Mouse (Mus musculus) heart, embryonic 11.5 days (tissue): ENCODE measurements around the gene Fstl3. TPM values are rescaled to one million over a fixed set of nuclear protein-coding genes. Genes with fewer than 3 reads are reported as not detected.

Experiments used
- ATAC-seq: fragments of 200-750 bp; cut with Nextera tagmentation; replicated peaks from 2 replicates; pipeline ENCODE4 v1.8.0; 2017; ENCODE audit warnings: moderate library complexity; ENCODE audit not compliant: insufficient number of reproducible peaks, low FRiP score, low TSS enrichment
- H3K27ac ChIP-seq: fragments of 300-500 bp; sonication (generic); 2 replicates; pipeline ENCODE4 v1.5.1; 2014; ENCODE audit warnings: mild to moderate bottlenecking, low read depth, low read length
- H3K27me3 ChIP-seq: fragments of 300-500 bp; sonication (generic); 2 replicates; pipeline ENCODE4 v1.6.1; 2014; ENCODE audit warnings: mild to moderate bottlenecking, low read length, mixed read lengths; ENCODE audit not compliant: control insufficient read depth, insufficient read depth
- H3K36me3 ChIP-seq: fragments of 300-500 bp; sonication (generic); 2 replicates; pipeline ENCODE4 v1.6.1; 2014; ENCODE audit warnings: mild to moderate bottlenecking, low read length, moderate library complexity, mixed read lengths; ENCODE audit not compliant: control insufficient read depth, insufficient read depth
- H3K4me1 ChIP-seq: fragments of 300-500 bp; sonication (generic); 2 replicates; pipeline ENCODE4 v1.6.1; 2014; ENCODE audit warnings: low read length; ENCODE audit not compliant: control insufficient read depth, insufficient read depth
- H3K4me2 ChIP-seq: fragments of 300-500 bp; sonication (generic); 2 replicates; pipeline ENCODE4 v1.6.1; 2014; ENCODE audit warnings: mild to moderate bottlenecking, moderate library complexity
- H3K4me3 ChIP-seq: fragments of 300-500 bp; sonication (generic); 2 replicates; pipeline ENCODE4 v1.5.1; 2014; ENCODE audit warnings: low read depth, low read length
- H3K9ac ChIP-seq: fragments of 300-500 bp; sonication (generic); 2 replicates; pipeline ENCODE4 v1.6.1; 2014; ENCODE audit warnings: mild to moderate bottlenecking, low read depth, low read length, moderate library complexity
- H3K9me3 ChIP-seq: fragments of 300-500 bp; sonication (generic); replicated peaks from 2 replicates; pipeline ENCODE4 v1.6.1; 2016; ENCODE audit warnings: low read length; ENCODE audit not compliant: control insufficient read depth
- WGBS: fragments of 180-500 bp; shearing (Covaris S2); extraction: QIAGEN DNeasy Blood & Tissue Kit; methylation state at CpG from one replicate; pipeline ENCODE4 v1.1.7; 2014; ENCODE audit not compliant: insufficient replicate concordance; 5-methylcytosine and 5-hydroxymethylcytosine counted together
- polyA plus RNA-seq: library from polyadenylated mRNA; unstranded; fragments of >200 nt; fragmentation: Nextera tagmentation; extraction: Ambion mirVana; gene quantifications from 2 replicates; pipeline ENCODE4 v1.2.1, GENCODE M21; 2014

Gene Fstl3
- polyA plus RNA-seq, 1 experiment from 2014 or later = 11.4 TPM

DNA sequence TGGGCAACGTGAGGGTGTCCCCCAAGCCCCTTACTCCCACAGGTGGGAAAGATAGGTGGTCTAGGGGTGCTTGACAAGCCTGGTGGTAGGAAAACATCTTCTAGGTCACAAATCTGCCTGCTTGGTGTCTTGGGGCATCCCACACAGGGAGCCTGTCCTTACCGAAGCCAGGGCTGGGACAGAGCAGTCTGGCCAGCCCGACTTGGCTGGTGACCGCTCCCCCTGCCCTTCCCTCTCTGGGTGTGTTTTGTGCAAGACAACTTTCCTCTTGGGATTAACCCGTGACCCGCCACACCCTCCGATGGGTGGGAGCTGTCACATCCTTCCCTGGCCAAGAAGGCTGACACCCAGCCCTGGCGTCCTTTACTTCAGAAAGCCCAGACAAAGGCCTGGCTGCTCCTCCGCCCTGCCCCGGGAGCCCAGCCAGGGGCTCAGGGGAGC is 17.4 kb downstream of the Fstl3 start:
- Histone ChIP-seq H3K4me2 (peak overlapping the region; percentile 93), H3K27ac (peak overlapping the region; percentile 42), H3K36me3 (no peaks in the 10 kb centered on the region), H3K9ac (peak overlapping the region; percentile 94), H3K27me3 (no peaks in the 10 kb centered on the region), H3K4me3 (peak overlapping the region; percentile 87), H3K9me3 (no peaks in the 10 kb centered on the region), H3K4me1 (peaks cover 10% of the 10 kb centered on the region)
- WGBS = 7% methylated on average over 10 of the region's 10 CpGs
- 0 out of 2 replicates have a peak, but pooled peaks have one; percentile 16 for ATAC-seq

DNA sequence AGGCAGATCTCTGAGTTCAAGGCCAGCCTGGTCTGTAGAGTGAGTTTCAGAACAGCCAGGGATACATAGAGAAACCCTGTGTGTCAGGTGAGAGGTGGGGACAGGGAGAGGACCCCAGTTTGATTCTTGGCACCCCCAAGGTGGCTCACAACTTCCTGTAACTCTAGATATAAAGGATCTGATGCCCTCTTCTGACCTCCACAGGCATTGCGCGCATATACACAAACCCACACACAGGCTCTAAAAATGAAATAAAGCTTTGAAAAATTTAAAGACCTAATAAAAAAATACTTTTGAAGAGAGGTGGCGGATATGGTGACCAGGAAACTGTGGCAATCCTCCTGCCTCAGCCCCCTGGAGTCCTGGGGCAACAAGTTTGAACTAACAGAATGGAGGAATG is 18.8 kb downstream of the Fstl3 start:
- Histone ChIP-seq H3K9ac (no peak overlapping the region), H3K27ac (no peak overlapping the region), H3K27me3 (no peaks in the 10 kb centered on the region), H3K4me3 (no peak overlapping the region), H3K4me1 (peaks cover 11% of the 10 kb centered on the region), H3K4me2 (no peak overlapping the region), H3K9me3 (no peaks in the 10 kb centered on the region), H3K36me3 (no peaks in the 10 kb centered on the region)
- WGBS = 94% methylated on average over 3 of the region's 3 CpGs
- no peak for ATAC-seq

DNA sequence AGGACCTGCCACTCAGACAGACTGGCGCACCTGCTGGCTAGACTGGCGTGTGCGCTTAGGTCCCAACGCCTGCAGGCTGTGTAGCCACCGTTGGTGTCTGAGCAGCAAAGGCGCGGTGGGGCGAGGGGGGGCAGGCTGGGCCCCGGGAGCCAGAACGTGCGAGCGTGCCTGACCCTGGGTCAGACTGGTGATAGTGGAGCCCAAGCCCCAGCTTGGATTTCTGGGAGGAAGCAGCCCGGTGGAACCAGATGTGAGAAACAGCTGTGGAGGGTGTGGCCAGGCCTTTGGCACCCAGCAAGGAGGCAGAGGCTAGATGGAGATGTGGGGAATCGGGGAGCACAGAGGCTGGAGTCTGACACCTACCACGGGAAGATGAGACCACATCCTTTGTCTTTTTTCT is 20.3 kb downstream of the Fstl3 start:
- no peaks in the 10 kb centered on the region for H3K9me3 ChIP-seq
- H3K27ac ChIP-seq = no peak overlapping the region; the same call in 1 of the 2 replicates
- no peak for ATAC-seq
- H3K9ac ChIP-seq = no peak overlapping the region
- H3K4me3 ChIP-seq = no peak overlapping the region
- no peaks in the 10 kb centered on the region for H3K27me3 ChIP-seq
- WGBS = 30% methylated on average over 15 of the region's 15 CpGs
- H3K36me3 ChIP-seq = no peaks in the 10 kb centered on the region
- peaks cover 20% of the 10 kb centered on the region for H3K4me1 ChIP-seq
- H3K4me2 ChIP-seq = peak overlapping the region; percentile 20

DNA sequence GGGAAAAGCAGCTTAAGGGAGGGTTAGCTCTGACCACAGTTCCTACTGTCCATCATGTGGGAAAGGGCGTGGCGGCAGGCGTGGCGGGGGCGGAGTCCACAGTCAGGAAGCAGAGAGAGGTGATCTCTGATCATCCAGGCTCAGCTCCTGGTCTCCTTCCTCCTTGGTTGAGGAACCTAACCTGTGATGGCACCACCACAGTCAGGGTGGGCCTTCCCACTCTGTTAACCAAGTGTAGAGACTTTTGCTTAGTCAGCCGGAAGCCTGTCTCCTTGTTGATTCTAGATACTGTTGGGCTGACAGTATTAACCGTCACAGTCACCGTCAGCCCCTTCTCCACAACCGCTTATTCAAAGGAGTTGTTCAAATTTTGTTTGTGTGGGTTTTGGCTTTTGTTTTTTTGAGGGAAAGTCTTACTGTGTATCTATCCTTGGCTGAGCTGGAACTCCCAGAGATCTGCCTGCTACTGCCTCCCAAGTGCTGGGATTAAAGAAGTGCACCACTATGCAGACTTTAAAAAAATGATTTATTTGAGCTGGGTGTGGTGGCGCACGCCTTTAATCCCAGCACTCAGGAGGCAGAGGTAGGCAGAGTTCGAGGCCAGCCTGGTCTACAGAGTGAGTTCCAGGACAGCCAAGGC is 21.3 kb downstream of the Fstl3 start:
- Histone ChIP-seq H3K27ac (no peak overlapping the region), H3K4me2 (no peak overlapping the region), H3K4me1 (peaks cover 28% of the 10 kb centered on the region), H3K27me3 (no peaks in the 10 kb centered on the region), H3K36me3 (no peaks in the 10 kb centered on the region), H3K4me3 (no peak overlapping the region), H3K9me3 (no peaks in the 10 kb centered on the region), H3K9ac (no peak overlapping the region)
- no peak for ATAC-seq
- WGBS = 75% methylated on average over 12 of the region's 12 CpGs

DNA sequence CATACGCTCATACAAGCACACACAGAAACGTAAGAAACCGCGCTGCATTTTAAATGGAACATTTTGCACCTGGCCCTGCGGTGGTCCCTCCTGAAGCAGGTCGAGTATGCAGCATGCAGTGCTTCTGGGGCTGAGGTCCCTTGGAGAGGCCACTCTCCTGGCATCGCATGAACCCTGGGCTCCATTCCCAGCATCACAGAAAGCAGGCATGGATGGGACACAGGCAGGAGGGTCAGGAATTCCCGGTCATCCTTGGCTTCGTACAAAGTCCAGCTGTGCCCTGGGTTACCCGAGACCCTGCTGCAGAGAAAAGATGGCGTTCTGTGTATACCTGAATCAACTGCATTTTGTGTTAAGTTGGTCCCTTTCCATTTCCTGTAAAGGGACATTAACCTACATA is 23.4 kb downstream of the Fstl3 start:
- Histone ChIP-seq H3K9ac (no peak overlapping the region), H3K4me1 (peaks cover 39% of the 10 kb centered on the region), H3K4me3 (no peak overlapping the region), H3K9me3 (no peaks in the 10 kb centered on the region), H3K36me3 (no peaks in the 10 kb centered on the region), H3K4me2 (no peak overlapping the region), H3K27me3 (no peaks in the 10 kb centered on the region), H3K27ac (no peak overlapping the region)
- 78% methylated on average over 11 of the region's 11 CpGs for WGBS
- no peak for ATAC-seq

DNA sequence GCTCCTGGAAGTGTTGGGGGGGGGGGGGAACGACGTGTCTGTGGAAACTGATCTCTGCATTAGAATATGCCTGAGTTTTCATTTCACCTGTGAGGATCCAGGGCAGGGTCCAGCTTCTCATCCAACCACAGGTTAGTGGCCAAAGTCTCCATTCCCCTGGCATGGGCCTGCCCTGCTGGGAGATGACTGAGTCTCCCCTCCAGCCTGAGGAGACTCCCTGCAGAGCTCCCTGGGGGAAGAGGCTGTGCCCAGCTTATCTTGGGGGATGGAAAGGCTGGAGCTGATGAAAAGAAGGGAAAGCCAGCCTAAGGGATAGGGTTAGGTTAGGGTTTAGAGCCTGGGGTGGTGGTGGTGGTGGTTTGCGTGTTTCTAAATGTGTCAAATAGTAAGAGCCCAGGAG is 24.8 kb downstream of the Fstl3 start:
- Histone ChIP-seq H3K27ac (peak overlapping the region; percentile 25), H3K9ac (0 out of 2 replicates have a peak overlapping the region, but pooled peaks have one; percentile 12), H3K4me2 (peak overlapping the region; percentile 22), H3K4me1 (peaks cover 44% of the 10 kb centered on the region), H3K9me3 (no peaks in the 10 kb centered on the region), H3K4me3 (no peak overlapping the region), H3K36me3 (no peaks in the 10 kb centered on the region), H3K27me3 (no peaks in the 10 kb centered on the region)
- WGBS = 28% methylated on average over 3 of the region's 3 CpGs
- ATAC-seq = no peak

DNA sequence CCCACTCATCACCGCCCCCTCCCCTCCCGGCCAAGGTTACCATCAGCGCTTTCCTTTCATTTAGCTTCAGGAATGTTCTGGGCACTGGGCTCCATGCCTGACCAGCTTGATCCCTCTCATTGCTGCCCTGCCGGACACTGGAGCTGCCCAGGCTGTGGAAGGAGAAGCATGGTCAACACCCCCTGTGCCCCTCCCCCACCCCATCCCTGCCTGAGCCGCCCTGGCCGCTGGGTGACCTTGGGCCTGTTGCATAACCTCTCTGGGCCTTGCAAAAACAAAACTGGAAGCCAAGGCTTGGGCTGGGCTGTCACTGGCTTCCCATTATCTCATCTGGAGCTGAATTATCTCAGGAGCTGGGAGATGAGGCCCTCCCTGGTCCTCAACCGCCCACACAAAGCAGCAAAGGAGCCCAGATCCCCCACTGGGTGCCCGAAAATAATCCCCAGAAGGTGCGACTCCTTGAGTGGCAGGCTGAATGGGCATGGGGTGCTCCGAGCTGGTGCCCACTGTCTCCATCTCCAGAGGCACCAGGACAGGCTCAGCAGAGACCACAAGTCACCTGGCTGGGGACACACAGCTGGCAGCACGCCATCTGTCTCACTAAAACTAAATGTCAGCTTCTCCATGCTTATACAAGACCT is 25.4 kb downstream of the Fstl3 start:
- no peaks in the 10 kb centered on the region for H3K9me3 ChIP-seq
- no peaks in the 10 kb centered on the region for H3K36me3 ChIP-seq
- peaks cover 41% of the 10 kb centered on the region for H3K4me1 ChIP-seq
- no peak overlapping the region for H3K4me3 ChIP-seq
- peak overlapping the region; percentile 22 for H3K4me2 ChIP-seq
- 27% methylated on average over 11 of the region's 11 CpGs for WGBS
- H3K27ac ChIP-seq = peak overlapping the region; percentile 57
- no peak for ATAC-seq
- H3K27me3 ChIP-seq = no peaks in the 10 kb centered on the region
- 0 out of 2 replicates have a peak overlapping the region, but pooled peaks have one; percentile 12 for H3K9ac ChIP-seq

DNA sequence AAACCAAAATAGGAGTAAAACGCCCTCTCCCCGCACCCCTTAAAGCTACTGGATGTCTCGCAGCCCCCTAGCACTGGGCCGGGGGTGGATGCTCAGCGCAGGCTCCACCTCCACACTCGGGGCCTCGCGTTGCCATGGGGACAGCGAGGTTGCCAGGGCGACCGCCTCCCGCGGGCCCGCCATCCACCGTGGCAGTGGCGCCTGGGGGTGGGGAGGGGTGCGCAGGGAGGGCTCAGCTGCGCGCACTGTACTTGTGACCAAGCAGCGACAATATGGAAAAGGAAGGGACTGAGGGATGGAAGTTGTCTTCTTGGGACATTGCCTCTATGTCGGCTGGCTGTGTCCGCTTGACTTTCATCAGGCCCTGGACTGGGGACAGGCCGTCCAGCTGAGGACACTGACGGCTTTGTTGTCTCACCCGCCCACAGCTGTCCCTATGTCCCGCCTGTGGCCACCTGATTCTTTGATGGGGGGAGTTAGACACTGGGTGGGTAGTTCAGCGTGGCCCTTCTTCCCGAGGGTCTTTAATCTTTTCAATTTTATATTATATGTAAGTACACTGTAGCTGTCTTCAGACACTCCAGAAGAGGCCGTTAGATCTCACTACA is 26.7 kb downstream of the Fstl3 start:
- H3K4me2 ChIP-seq = peak overlapping the region; percentile 40
- no peak overlapping the region for H3K9ac ChIP-seq
- no peaks in the 10 kb centered on the region for H3K36me3 ChIP-seq
- peaks cover 40% of the 10 kb centered on the region for H3K4me1 ChIP-seq
- peak; percentile 24; the same call in 1 of the 2 replicates for ATAC-seq
- 14% methylated on average over 29 of the region's 29 CpGs for WGBS
- H3K4me3 ChIP-seq = no peak overlapping the region
- no peaks in the 10 kb centered on the region for H3K27me3 ChIP-seq
- 0 out of 2 replicates have a peak overlapping the region, but pooled peaks have one; percentile 18 for H3K27ac ChIP-seq
- no peaks in the 10 kb centered on the region for H3K9me3 ChIP-seq
